Mouse (Mus musculus) intestine, postnatal 0 days (tissue): ENCODE measurements at regions not wholly inside any gene's neighbourhood (a gene's known extent, or its start where the extent isn't known, plus 50 kb on each side); places are given as distances from the start of the nearest gene placed in this dataset.

Source experiments
- ATAC-seq: fragments of 200-750 bp; cut with Nextera tagmentation; 2 replicates; pipeline ENCODE4 v1.8.0; 2017; ENCODE audit warnings: mild to moderate bottlenecking, moderate TSS enrichment, moderate library complexity
- H3K27ac ChIP-seq: fragments of 300-500 bp; sonication (generic); 2 replicates; pipeline ENCODE4 v1.5.1; 2014; ENCODE audit warnings: mild to moderate bottlenecking, low read depth, low read length, moderate library complexity
- H3K27me3 ChIP-seq: fragments of 300-500 bp; sonication (generic); replicated peaks from 2 replicates; pipeline ENCODE4 v1.6.1; 2014; ENCODE audit warnings: low read length, mixed read lengths; ENCODE audit not compliant: control insufficient read depth, insufficient read depth
- H3K36me3 ChIP-seq: fragments of 300-500 bp; sonication (generic); 2 replicates; pipeline ENCODE4 v1.6.1; 2014; ENCODE audit warnings: mild to moderate bottlenecking, moderate library complexity; ENCODE audit not compliant: control insufficient read depth, insufficient read depth
- H3K4me1 ChIP-seq: fragments of 300-500 bp; sonication (generic); replicated peaks from 2 replicates; pipeline ENCODE4 v1.6.1; 2014; ENCODE audit warnings: antibody characterized with exemption, low read length, mixed read lengths; ENCODE audit not compliant: control insufficient read depth, insufficient read depth
- H3K4me2 ChIP-seq: fragments of 300-500 bp; sonication (generic); replicated peaks from 2 replicates; pipeline ENCODE4 v1.6.1; 2014; ENCODE audit warnings: low read depth, mild to moderate bottlenecking, moderate library complexity
- H3K4me3 ChIP-seq: fragments of 300-500 bp; sonication (generic); 2 replicates; pipeline ENCODE4 v1.5.1; 2014; ENCODE audit warnings: low read depth, low read length
- H3K9ac ChIP-seq: fragments of 300-500 bp; sonication (generic); 2 replicates; pipeline ENCODE4 v1.6.1; 2014; ENCODE audit warnings: mild to moderate bottlenecking, low read depth, low read length
- H3K9me3 ChIP-seq: fragments of 300-500 bp; sonication (generic); 2 replicates; pipeline ENCODE4 v1.6.1; 2016; ENCODE audit warnings: mixed run types; ENCODE audit not compliant: control insufficient read depth
- CTCF ChIP-seq: sonication (generic); IDR thresholded peaks from 2 replicates; pipeline ENCODE4 v1.5.1; 2016; ENCODE audit warnings: low read depth, mild to moderate bottlenecking, control low read depth, antibody characterized with exemption, moderate library complexity
- WGBS: fragments of 180-500 bp; shearing (Covaris S2); extraction: QIAGEN DNeasy Blood & Tissue Kit; methylation state at CpG from one replicate; pipeline ENCODE4 v1.1.7; 2014; 5-methylcytosine and 5-hydroxymethylcytosine counted together

GRCm38 (mm10) chr12:35287570-35287969 lies 240.6 kb downstream of the Snx13 start:
- no peak for TF ChIP-seq CTCF
- H3K9me3 ChIP-seq = no peaks in the 10 kb centered on the region
- no peaks in the 10 kb centered on the region for H3K4me1 ChIP-seq
- no peaks in the 10 kb centered on the region for H3K36me3 ChIP-seq
- ATAC-seq = no peak
- WGBS = 82% methylated on average over 3 of the region's 3 CpGs
- no peaks in the 10 kb centered on the region for H3K27me3 ChIP-seq
- no peak overlapping the region for H3K27ac ChIP-seq
- no peak overlapping the region for H3K4me3 ChIP-seq
- no peak overlapping the region for H3K9ac ChIP-seq
- H3K4me2 ChIP-seq = no peak overlapping the region

- no peaks in the 10 kb centered on the region for H3K9me3 ChIP-seq
- TF ChIP-seq CTCF = no peak
- no peaks in the 10 kb centered on the region for H3K4me1 ChIP-seq
- H3K27ac ChIP-seq = no peak overlapping the region
- no peaks in the 10 kb centered on the region for H3K36me3 ChIP-seq
- ATAC-seq = no peak
- WGBS = 81% methylated on average over 3 of the region's 3 CpGs
- H3K4me3 ChIP-seq = no peak overlapping the region
- no peak overlapping the region for H3K4me2 ChIP-seq
- H3K27me3 ChIP-seq = no peaks in the 10 kb centered on the region
- H3K9ac ChIP-seq = no peak overlapping the region
Observed at GRCm38 (mm10) chr12:35286974-35287553, 240.1 kb downstream of the Snx13 start.

GRCm38 (mm10) chr12:35284345-35284744 lies 237.4 kb downstream of the Snx13 start:
- no peaks in the 10 kb centered on the region for H3K36me3 ChIP-seq
- no peaks in the 10 kb centered on the region for H3K4me1 ChIP-seq
- no peak overlapping the region for H3K27ac ChIP-seq
- no peak for TF ChIP-seq CTCF
- 17% methylated on average over 2 of the region's 2 CpGs for WGBS
- ATAC-seq = no peak
- H3K9ac ChIP-seq = no peak overlapping the region
- H3K9me3 ChIP-seq = no peaks in the 10 kb centered on the region
- no peak overlapping the region for H3K4me2 ChIP-seq
- no peaks in the 10 kb centered on the region for H3K27me3 ChIP-seq
- no peak overlapping the region for H3K4me3 ChIP-seq

DNA sequence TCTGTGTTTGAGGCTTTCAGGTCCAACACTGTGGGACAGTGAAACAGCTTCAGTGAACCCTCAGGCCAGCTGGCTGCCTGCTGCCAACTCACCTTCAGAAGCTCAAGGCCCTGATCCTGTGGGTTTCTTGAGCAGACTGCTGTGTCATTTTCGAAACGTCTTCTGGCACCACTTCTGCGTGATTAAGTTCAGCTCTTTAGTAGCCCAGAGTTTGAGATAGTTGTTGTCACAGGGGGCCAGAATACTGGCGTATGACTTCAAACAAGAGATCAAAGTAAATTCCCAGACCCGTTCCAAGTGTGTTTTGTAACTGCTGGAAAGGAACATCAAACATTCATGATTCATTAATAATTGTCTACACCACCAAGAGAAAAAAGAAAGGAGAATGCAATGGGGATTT lies 236.9 kb downstream of the Snx13 start:
- H3K9ac ChIP-seq = no peak overlapping the region
- H3K27me3 ChIP-seq = no peaks in the 10 kb centered on the region
- no peak overlapping the region for H3K27ac ChIP-seq
- no peaks in the 10 kb centered on the region for H3K4me1 ChIP-seq
- H3K36me3 ChIP-seq = no peaks in the 10 kb centered on the region
- WGBS = 21% methylated on average over 5 of the region's 5 CpGs
- no peak overlapping the region for H3K4me2 ChIP-seq
- no peak overlapping the region for H3K4me3 ChIP-seq
- TF ChIP-seq CTCF = no peak
- H3K9me3 ChIP-seq = no peaks in the 10 kb centered on the region
- no peak for ATAC-seq

- Histone ChIP-seq H3K27ac (no peak overlapping the region), H3K4me2 (no peak overlapping the region), H3K4me1 (no peaks in the 10 kb centered on the region), H3K9ac (no peak overlapping the region), H3K9me3 (no peaks in the 10 kb centered on the region), H3K36me3 (no peaks in the 10 kb centered on the region), H3K4me3 (no peak overlapping the region), H3K27me3 (no peaks in the 10 kb centered on the region)
- no peak for TF ChIP-seq CTCF
- no peak for ATAC-seq
Observed at GRCm38 (mm10) chr12:35283407-35283806, 236.4 kb downstream of the Snx13 start.

DNA sequence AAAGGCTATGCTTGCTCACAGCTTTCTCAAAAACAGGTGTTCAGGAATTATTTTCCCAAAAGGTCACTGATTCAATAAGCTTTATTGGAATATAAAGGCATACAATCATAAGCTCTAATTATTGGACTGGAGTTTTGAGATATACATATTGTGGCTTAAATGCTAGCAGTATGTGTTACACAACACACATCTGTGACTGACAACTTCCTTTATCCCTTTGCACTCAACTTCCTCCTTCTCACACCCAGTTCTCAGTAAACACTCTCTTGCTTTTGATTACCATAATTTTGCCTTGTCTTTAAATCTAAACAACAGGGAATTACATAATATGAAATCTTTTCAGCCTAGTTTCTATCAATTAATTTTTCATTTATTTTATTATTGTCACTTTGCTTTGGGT lies 222.5 kb downstream of the Snx13 start:
- Histone ChIP-seq H3K36me3 (no peaks in the 10 kb centered on the region), H3K9ac (no peak overlapping the region), H3K4me1 (no peaks in the 10 kb centered on the region), H3K4me2 (no peak overlapping the region), H3K9me3 (no peaks in the 10 kb centered on the region), H3K27ac (no peak overlapping the region), H3K27me3 (no peaks in the 10 kb centered on the region), H3K4me3 (no peak overlapping the region)
- TF ChIP-seq CTCF = no peak
- no peak for ATAC-seq

- WGBS = 81% methylated on average over 2 of the region's 2 CpGs
- TF ChIP-seq CTCF = no peak
- Histone ChIP-seq H3K27ac (no peak overlapping the region), H3K9ac (no peak overlapping the region), H3K9me3 (no peaks in the 10 kb centered on the region), H3K36me3 (no peaks in the 10 kb centered on the region), H3K27me3 (no peaks in the 10 kb centered on the region), H3K4me3 (no peak overlapping the region), H3K4me2 (no peak overlapping the region), H3K4me1 (no peaks in the 10 kb centered on the region)
- ATAC-seq = no peak
Observed at GRCm38 (mm10) chr12:35268006-35268405, 221.0 kb downstream of the Snx13 start.
